Mouse (Mus musculus) CH12.LX (cell line): ENCODE measurements around the gene Thy1.

Experiments
- CHD2 ChIP-seq: IDR thresholded peaks from 2 replicates; pipeline ENCODE4 v1.6.1; 2011; ENCODE audit warnings: low read length, improper control_type of control experiment
- CTCF ChIP-seq, 2 experiments: IDR thresholded peaks in 1 of 2; conservative IDR thresholded peaks in 1 of 2; 2 replicates each; pipeline ENCODE4 v1.5.1; 2011 to 2012; ENCODE audit warnings: low read depth in 2 of 2, low read length in 2 of 2, improper control_type of control experiment in 1 of 2, inconsistent platforms in 1 of 2, mild to moderate bottlenecking in 1 of 2, moderate library complexity in 1 of 2
- E2F4 ChIP-seq: IDR thresholded peaks from 2 replicates; pipeline ENCODE4 v1.6.1; 2011; ENCODE audit warnings: low read depth, low read length, improper control_type of control experiment; ENCODE audit not compliant: insufficient replicate concordance
- ETS1 ChIP-seq: conservative IDR thresholded peaks from 2 replicates; pipeline ENCODE4 v1.6.1; 2012; ENCODE audit warnings: low read depth, mild to moderate bottlenecking, inconsistent platforms, low read length, improper control_type of control experiment, moderate library complexity
- KAT2A ChIP-seq: IDR thresholded peaks from 2 replicates; pipeline ENCODE4 v1.6.1; 2012; ENCODE audit warnings: low read length, improper control_type of control experiment, inconsistent platforms; ENCODE audit not compliant: insufficient replicate concordance
- MYC ChIP-seq: IDR thresholded peaks from 2 replicates; pipeline ENCODE4 v1.6.1; 2011; ENCODE audit warnings: low read depth, mild to moderate bottlenecking, improper control_type of control experiment, low read length
- NELFE ChIP-seq: IDR thresholded peaks from 2 replicates; pipeline ENCODE4 v1.6.1; 2011; ENCODE audit warnings: low read depth, low read length, improper control_type of control experiment
- NRF1 ChIP-seq: IDR thresholded peaks from 2 replicates; pipeline ENCODE4 v1.6.1; 2014; ENCODE audit warnings: low read depth, mild to moderate bottlenecking, inconsistent platforms, low read length, improper control_type of control experiment, moderate library complexity
- SMC3 ChIP-seq: IDR thresholded peaks from 2 replicates; pipeline ENCODE4 v1.6.1; 2011; ENCODE audit warnings: low read depth, low read length, improper control_type of control experiment
- TCF12 ChIP-seq: IDR thresholded peaks from 2 replicates; pipeline ENCODE4 v1.6.1; 2014; ENCODE audit warnings: low read depth, mild to moderate bottlenecking, inconsistent platforms, low read length, improper control_type of control experiment
- ZMIZ1 ChIP-seq: IDR thresholded peaks from 2 replicates; pipeline ENCODE4 v1.6.1; 2012; ENCODE audit warnings: low read depth, mild to moderate bottlenecking, inconsistent platforms, low read length, improper control_type of control experiment

DNA sequence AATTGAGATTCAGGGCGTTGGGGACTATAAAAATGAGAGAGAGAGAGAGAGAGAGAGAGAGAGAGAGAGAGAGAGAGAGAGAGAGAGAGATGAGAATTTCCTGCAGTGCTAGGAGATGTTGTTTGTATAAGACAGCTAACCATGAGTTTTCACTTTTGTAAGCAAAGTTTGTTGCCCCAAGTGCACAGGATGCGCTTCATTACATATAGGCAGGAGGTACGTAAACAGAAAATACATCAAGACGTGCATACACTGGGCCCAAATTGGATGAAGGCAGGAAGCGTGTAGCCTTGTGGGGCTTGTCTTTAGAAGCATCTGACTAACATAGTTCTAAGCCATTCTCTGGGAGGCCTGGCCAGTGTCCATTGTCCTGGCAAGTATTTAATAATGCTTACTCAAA lies 25.3 kb upstream of the Thy1 start:
- TF ChIP-seq SMC3, result no peak
- no peak for TF ChIP-seq NELFE
- no peak for TF ChIP-seq CTCF (conservative IDR thresholded peaks at IDR 0.05 in 1 of 2, IDR thresholded peaks at IDR 0.05 in 1 of 2; ENCODE audit: low read depth in 2 of 2, low read length in 2 of 2)
- no peak for TF ChIP-seq KAT2A
- TF ChIP-seq TCF12, result no peak
- no peak for TF ChIP-seq E2F4
- TF ChIP-seq ZMIZ1, result no peak
- no peak for TF ChIP-seq CHD2
- no peak for TF ChIP-seq NRF1
- TF ChIP-seq MYC, result no peak
- TF ChIP-seq ETS1, result no peak
